Mouse (Mus musculus) spleen, adult 2 months (tissue): Measurements from ENCODE around the gene Slc22a13. TPM values are rescaled to one million over a fixed set of nuclear protein-coding genes. Genes with fewer than 3 reads are reported as not detected.

ENCODE experiments used
- DNase-seq, 2 experiments: peaks; one replicate each; pipeline versions ENCODE4 v3.0.0 to v3.0.0-alpha.2; 2012 to 2021; ENCODE audit warnings: low spot score in 2 of 2, low read depth in 1 of 2
- H3K27ac ChIP-seq: fragments of 200-500 bp; 2 replicates; pipeline ENCODE4 v1.5.1; 2012; ENCODE audit warnings: low read length, inconsistent platforms; ENCODE audit not compliant: insufficient read depth
- H3K27me3 ChIP-seq: fragments of 200-500 bp; 2 replicates; pipeline ENCODE4 v1.6.1; 2012; ENCODE audit warnings: mild to moderate bottlenecking, moderate library complexity, low read length, inconsistent platforms; ENCODE audit not compliant: control insufficient read depth, insufficient read depth
- H3K36me3 ChIP-seq: fragments of 200-500 bp; 2 replicates; pipeline ENCODE4 v1.6.1; 2012; ENCODE audit warnings: mild to moderate bottlenecking, low read length, inconsistent platforms; ENCODE audit not compliant: control insufficient read depth, insufficient read depth
- H3K4me1 ChIP-seq: fragments of 200-500 bp; 2 replicates; pipeline ENCODE4 v1.6.1; 2011; ENCODE audit warnings: inconsistent platforms; ENCODE audit not compliant: control insufficient read depth, insufficient read depth, insufficient read length
- H3K4me3 ChIP-seq: fragments of 200-500 bp; 2 replicates; pipeline ENCODE4 v1.5.1; 2011; ENCODE audit warnings: mild to moderate bottlenecking, inconsistent platforms; ENCODE audit not compliant: insufficient read depth, insufficient read length; ENCODE audit errors: extremely low read depth
- CTCF ChIP-seq: fragments of 200-500 bp; IDR thresholded peaks from 2 replicates; pipeline ENCODE4 v1.5.1; 2011; ENCODE audit warnings: mild to moderate bottlenecking, inconsistent platforms; ENCODE audit not compliant: insufficient read depth, insufficient read length, insufficient replicate concordance; ENCODE audit errors: extremely low read depth
- POLR2A ChIP-seq: fragments of 200-500 bp; IDR thresholded peaks from 2 replicates; pipeline ENCODE4 v1.6.1; 2011; ENCODE audit warnings: low read depth, low read length, inconsistent platforms
- WGBS: fragments of 180-500 bp; shearing (Covaris S2); methylation state at CpG from one replicate; pipeline ENCODE4 v1.1.7; 2018; 5-methylcytosine and 5-hydroxymethylcytosine counted together
- polyA plus RNA-seq: library from polyadenylated mRNA; depleted of rRNA; stranded (reverse); fragments of >200 nt; gene quantifications from 2 replicates; pipeline ENCODE4 v1.2.3, GENCODE M21; 2012

Gene Slc22a13
- polyA plus RNA-seq, 1 experiment = 0.07 TPM

DNA sequence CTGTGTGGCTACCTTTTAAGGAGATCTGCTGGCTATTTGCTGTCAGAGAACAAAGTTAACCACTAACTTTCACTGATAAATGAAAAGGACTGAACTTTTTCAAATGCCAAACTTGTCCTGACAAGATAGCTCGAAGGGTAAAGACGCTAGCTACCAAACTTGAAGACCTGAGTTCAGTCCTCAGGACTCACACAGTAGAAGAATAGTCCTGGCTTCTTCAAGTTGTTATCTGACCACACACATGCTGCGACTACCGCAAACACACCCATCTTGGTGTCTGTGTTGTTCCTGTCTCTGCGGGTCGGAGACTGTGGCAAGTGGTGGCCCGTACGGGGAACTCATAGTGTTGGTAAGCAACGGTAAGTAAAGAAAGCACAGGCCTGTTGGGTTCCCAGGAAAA is 5.3 kb downstream of the Slc22a13 start:
- no peak for DNase-seq
- WGBS = 90% methylated on average over 9 of the region's 9 CpGs
- Histone ChIP-seq H3K36me3 (no peaks in the 10 kb centered on the region), H3K27me3 (no peaks in the 10 kb centered on the region), H3K4me3 (no peak overlapping the region), H3K4me1 (no peaks in the 10 kb centered on the region), H3K27ac (no peak overlapping the region)
- no peak for TF ChIP-seq CTCF
- TF ChIP-seq POLR2A = no peak

DNA sequence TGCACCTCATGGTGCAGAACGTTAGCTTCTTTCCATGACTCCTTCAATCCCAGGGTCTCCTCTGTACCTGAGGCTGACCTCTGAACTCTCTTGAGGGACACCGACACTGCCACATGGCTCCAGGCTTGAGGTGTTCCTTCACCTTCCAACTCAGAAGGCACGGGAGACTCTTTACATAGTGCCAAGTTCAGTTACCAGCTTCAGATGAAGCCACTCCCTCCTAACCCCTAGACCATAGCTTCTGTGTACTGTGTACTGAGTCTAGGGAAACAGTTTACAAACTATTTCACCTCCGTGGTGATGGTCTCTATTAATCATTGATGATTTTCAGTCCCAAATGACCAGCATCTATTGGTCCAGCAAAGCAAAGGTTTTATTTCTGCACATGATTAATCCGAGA is 7.2 kb downstream of the Slc22a13 start:
- H3K36me3 ChIP-seq = no peaks in the 10 kb centered on the region
- H3K27me3 ChIP-seq = no peaks in the 10 kb centered on the region
- DNase-seq = no peak
- no peak overlapping the region for H3K4me3 ChIP-seq
- no peak overlapping the region for H3K27ac ChIP-seq
- 85% methylated on average over 5 of the region's 5 CpGs for WGBS
- H3K4me1 ChIP-seq = no peaks in the 10 kb centered on the region
- TF ChIP-seq POLR2A (no peak), CTCF (no peak)

DNA sequence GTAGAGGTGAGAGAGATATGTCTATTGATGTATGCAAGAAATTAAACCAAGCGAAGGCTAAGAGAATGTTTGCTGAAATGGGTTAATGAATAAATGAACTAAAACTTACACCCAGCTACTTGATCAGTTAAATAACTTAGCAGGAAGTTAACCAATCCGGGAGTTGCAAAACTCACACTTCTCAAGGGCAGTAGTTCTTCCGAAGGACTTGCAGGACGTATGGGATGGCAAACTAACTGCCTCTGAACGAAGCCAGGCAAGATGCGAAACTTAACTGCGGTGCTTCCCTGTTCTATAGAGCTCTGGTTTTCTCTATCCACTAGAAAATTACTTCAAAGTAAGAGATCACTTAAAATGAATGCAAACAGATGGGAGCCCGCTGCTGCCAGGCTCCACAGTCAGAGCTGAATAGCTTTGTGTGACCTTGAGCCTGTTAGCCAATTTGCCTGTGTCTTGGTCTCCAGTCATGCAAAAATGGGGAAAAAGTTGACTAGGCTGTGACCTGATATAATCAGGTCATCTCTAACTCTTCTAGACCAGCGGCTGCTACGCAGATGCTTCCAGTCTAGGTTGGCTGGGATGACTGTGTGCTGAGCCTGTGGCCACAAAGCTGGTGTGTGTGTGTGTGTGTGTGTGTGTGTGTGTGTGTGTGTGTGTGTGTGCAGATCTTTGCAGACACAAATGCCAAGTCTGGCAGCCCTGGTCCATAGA is 9.6 kb downstream of the Slc22a13 start:
- TF ChIP-seq POLR2A = no peak
- no peak for TF ChIP-seq CTCF
- H3K36me3 ChIP-seq = no peaks in the 10 kb centered on the region
- 83% methylated on average over 10 of the region's 10 CpGs for WGBS
- no peak overlapping the region for H3K27ac ChIP-seq
- no peak overlapping the region for H3K4me3 ChIP-seq
- DNase-seq = no peak
- no peaks in the 10 kb centered on the region for H3K27me3 ChIP-seq
- no peaks in the 10 kb centered on the region for H3K4me1 ChIP-seq

DNA sequence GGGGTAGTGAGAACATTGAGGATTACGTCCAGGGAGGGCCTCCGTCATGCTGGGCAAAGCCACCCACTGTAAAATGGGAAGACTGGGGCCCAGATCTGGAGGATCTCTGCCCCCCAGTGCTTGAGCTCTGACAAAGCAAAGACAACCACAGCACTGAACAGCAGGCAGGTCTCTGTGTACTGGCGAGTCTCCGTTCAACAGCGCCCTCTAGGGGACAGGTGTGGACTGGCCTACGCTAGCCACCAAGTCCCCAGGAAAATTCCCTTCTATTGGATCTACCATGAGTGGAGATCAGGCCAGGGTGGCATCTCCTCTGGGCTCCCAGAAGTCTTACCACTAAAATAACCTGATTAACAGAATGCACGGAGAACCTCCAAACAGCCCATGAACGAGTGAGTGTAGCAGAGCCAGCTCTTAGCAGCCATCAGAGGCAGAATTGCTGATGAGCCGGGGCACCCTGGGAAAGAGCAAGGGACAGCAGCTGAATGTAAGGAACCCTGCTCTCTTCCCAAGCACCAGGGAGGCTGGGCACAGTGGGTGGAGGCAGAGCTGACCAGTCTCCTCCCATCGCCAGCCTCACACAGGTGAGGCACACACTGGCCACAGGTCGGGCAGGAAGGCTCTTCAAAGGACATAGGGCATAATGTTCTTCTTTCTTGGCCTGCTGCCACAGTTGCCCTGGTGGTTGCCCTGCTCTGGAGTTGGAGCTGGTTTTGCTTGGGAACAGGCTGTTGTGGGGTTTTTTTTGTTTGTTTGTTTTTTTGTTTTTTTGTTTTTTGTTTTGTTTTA is 16.5 kb downstream of the Slc22a13 start:
- no peaks in the 10 kb centered on the region for H3K27me3 ChIP-seq
- H3K27ac ChIP-seq = no peak overlapping the region
- TF ChIP-seq CTCF (0 out of 2 replicates have a peak, but pooled peaks have one; percentile 32), POLR2A (no peak)
- WGBS = 47% methylated on average over 11 of the region's 11 CpGs
- H3K4me1 ChIP-seq = no peaks in the 10 kb centered on the region
- no peak overlapping the region for H3K4me3 ChIP-seq
- no peaks in the 10 kb centered on the region for H3K36me3 ChIP-seq
- no peak for DNase-seq

DNA sequence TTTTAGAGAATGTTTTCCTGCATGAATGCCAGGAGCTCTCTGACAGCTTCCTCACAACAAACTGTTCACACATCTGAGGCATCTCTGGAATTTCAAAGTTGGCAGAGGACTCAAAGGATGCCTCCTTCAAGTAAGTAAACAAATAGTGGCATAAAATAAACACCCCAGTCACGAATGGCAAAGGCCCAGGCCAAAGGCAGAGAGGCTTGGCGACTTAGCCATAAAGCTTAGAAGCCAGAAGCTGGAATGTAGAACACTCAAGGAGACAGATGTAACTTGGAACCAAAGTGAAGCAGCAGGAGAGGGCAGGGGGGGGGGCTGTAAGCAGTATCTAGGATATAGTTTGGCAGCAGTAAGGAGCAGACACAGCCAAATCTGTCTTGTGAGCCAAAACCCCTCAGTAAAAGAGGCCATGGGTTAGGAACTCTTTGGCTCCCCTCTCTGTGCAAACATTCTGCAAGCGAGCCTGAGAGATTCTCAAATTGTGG is 27.6 kb downstream of the Slc22a13 start:
- TF ChIP-seq CTCF (no peak), POLR2A (no peak)
- DNase-seq = no peak
- H3K4me1 ChIP-seq = no peaks in the 10 kb centered on the region
- 65% methylated on average over 3 of the region's 3 CpGs for WGBS
- no peaks in the 10 kb centered on the region for H3K27me3 ChIP-seq
- no peak overlapping the region for H3K4me3 ChIP-seq
- H3K36me3 ChIP-seq = no peaks in the 10 kb centered on the region
- H3K27ac ChIP-seq = no peak overlapping the region

DNA sequence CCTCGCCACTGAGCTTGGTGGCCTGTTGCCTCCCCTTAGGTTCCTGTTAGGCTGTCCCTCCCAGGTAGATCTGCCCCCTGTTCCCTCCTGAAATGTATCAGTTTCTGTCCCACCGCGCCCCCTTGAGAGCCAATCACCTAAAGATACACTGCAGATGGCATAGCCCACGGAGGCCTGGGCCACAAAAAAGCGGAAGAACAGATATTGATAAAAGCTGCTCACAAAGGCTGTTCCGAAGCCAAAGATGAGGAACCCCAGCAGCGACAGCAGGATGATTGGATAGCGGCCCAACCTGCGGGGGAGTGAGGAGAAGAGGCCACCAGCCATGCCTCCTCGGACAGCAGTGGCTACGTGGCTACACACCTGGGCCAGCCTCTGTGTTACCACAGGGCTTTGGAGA is 29.6 kb downstream of the Slc22a13 start:
- 87% methylated on average over 11 of the region's 11 CpGs for WGBS
- H3K4me3 ChIP-seq = no peak overlapping the region
- TF ChIP-seq POLR2A (no peak), CTCF (no peak)
- no peaks in the 10 kb centered on the region for H3K36me3 ChIP-seq
- no peak overlapping the region for H3K27ac ChIP-seq
- no peaks in the 10 kb centered on the region for H3K27me3 ChIP-seq
- DNase-seq = no peak
- no peaks in the 10 kb centered on the region for H3K4me1 ChIP-seq
